Mouse (Mus musculus) R1 (cell line): ENCODE data around the gene Dmrtc1c1.
"Not testable (repeated sequence)": the region's sequence is repeated elsewhere in the genome, so short reads cannot be mapped to it uniquely, and the experiment has no call there.

Source experiments
- DNase-seq: peaks from one replicate; pipeline ENCODE4 v3.0.0-alpha.2; 2018; ENCODE audit warnings: low read depth, low spot score

Gene Dmrtc1c1

GRCm38 (mm10) chrX:102802663-102803062 lies at the start of gene Dmrtc1c1:
Gene Dmrtc1c1, plus strand, starts transcription at chrX:102802963.
- DNase-seq, result not testable (repeated sequence)

- no peak for DNase-seq
Observed at GRCm38 (mm10) chrX:102765878-102766277, 36.9 kb upstream of the Dmrtc1c1 start.

GRCm38 (mm10) chrX:102812311-102812710 lies 9.5 kb downstream of the Dmrtc1c1 start:
- no peak for DNase-seq

- not testable (repeated sequence) for DNase-seq
Observed at GRCm38 (mm10) chrX:102854516-102854915, 51.8 kb downstream of the Dmrtc1c1 start, which contains the start of gene Dmrtc1c2. Gene Dmrtc1c2, minus strand, starts transcription at chrX:102854616.
